Mouse (Mus musculus): ENCODE measurements at regions not wholly inside any gene's neighbourhood (a gene's known extent, or its start where the extent isn't known, plus 50 kb on each side); places are given as distances from the start of the nearest gene placed in this dataset.

GRCm38 (mm10) chr9:100303762-100304161 is 182.8 kb downstream of the Il20rb start:
- Histone ChIP-seq H3K27me3 (ENCODE audit: control insufficient read depth, insufficient read depth, low read length) (no peaks in the 10 kb centered on the region), H3K4me3 (ENCODE audit: low read depth, low read length) (no peak overlapping the region), H3K9ac (replicated peaks; ENCODE audit: low read depth, low read length) (no peak overlapping the region), H3K9me3 (replicated peaks; ENCODE audit: control insufficient read depth, low read length) (no peaks in the 10 kb centered on the region), H3K36me3 (replicated peaks; ENCODE audit: control insufficient read depth, insufficient read depth, low read length) (no peaks in the 10 kb centered on the region), H3K4me2 (ENCODE audit: low read depth, low read length) (no peak overlapping the region), H3K4me1 (ENCODE audit: control insufficient read depth, insufficient read depth) (no peaks in the 10 kb centered on the region), H3K27ac (ENCODE audit: low read depth) (no peak overlapping the region)
- DNase-seq (ENCODE audit: low spot score) (no peak), ATAC-seq (ENCODE audit: insufficient read depth, low read depth) (no peak)
- 78% methylated on average over 6 of the region's 6 CpGs for WGBS
- TF ChIP-seq CTCF (IDR thresholded peaks at IDR 0.05; ENCODE audit: low read depth), result no peak
- TF ChIP-seq EP300 (IDR thresholded peaks at IDR 0.05; ENCODE audit: low read depth), result no peak

DNA sequence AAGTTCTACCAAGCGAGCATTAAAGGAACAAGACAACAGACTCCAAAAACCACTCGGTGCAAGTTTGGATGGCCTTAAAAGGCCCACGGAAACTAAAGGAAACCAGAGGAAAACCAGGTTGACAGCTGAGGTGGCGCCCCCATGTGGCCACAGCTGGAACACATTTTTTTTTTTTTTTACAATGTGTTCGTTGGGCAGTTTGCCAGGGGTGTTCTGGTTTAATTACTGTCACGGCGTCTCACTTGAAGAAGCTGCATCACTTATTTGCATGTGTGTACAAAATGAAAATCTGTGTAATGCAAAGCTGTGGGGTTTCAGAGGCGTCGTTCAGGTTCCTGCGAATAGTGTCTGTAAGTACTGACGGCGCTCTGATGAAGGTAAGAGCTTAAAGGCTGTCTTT is 185.0 kb downstream of the Il20rb start:
- TF ChIP-seq CTCF (IDR thresholded peaks at IDR 0.05; ENCODE audit: low read depth) (peak; percentile 22), EP300 (IDR thresholded peaks at IDR 0.05; ENCODE audit: low read depth) (no peak)
- Histone ChIP-seq H3K4me2 (ENCODE audit: low read depth, low read length) (no peak overlapping the region), H3K4me3 (ENCODE audit: low read depth, low read length) (no peak overlapping the region), H3K27ac (ENCODE audit: low read depth) (no peak overlapping the region), H3K9me3 (replicated peaks; ENCODE audit: control insufficient read depth, low read length) (no peaks in the 10 kb centered on the region), H3K9ac (replicated peaks; ENCODE audit: low read depth, low read length) (no peak overlapping the region), H3K36me3 (replicated peaks; ENCODE audit: control insufficient read depth, insufficient read depth, low read length) (no peaks in the 10 kb centered on the region), H3K4me1 (ENCODE audit: control insufficient read depth, insufficient read depth) (no peaks in the 10 kb centered on the region), H3K27me3 (ENCODE audit: control insufficient read depth, insufficient read depth, low read length) (no peaks in the 10 kb centered on the region)
- WGBS, result 63% methylated on average over 12 of the region's 12 CpGs
- ATAC-seq (ENCODE audit: insufficient read depth, low read depth) (no peak), DNase-seq (ENCODE audit: low spot score) (no peak)

- Histone ChIP-seq H3K27me3 (ENCODE audit: control insufficient read depth, insufficient read depth, low read length) (no peaks in the 10 kb centered on the region), H3K9me3 (replicated peaks; ENCODE audit: control insufficient read depth, low read length) (no peaks in the 10 kb centered on the region), H3K4me3 (ENCODE audit: low read depth, low read length) (no peak overlapping the region), H3K4me2 (ENCODE audit: low read depth, low read length) (no peak overlapping the region), H3K4me1 (ENCODE audit: control insufficient read depth, insufficient read depth) (0 out of 2 replicates have a peak, but pooled peaks cover 4% of the 10 kb centered on the region), H3K27ac (ENCODE audit: low read depth) (no peak overlapping the region), H3K9ac (replicated peaks; ENCODE audit: low read depth, low read length) (no peak overlapping the region), H3K36me3 (replicated peaks; ENCODE audit: control insufficient read depth, insufficient read depth, low read length) (no peaks in the 10 kb centered on the region)
- no peak for TF ChIP-seq CTCF (IDR thresholded peaks at IDR 0.05; ENCODE audit: low read depth)
- no peak for TF ChIP-seq EP300 (IDR thresholded peaks at IDR 0.05; ENCODE audit: low read depth)
- WGBS, result 44% methylated on average over 13 of the region's 13 CpGs
- DNase-seq (ENCODE audit: low spot score) (no peak), ATAC-seq (ENCODE audit: insufficient read depth, low read depth) (no peak)
These were observed 209.2 kb downstream of the Il20rb start for GRCm38 (mm10) chr9:100277361-100277760.

GRCm38 (mm10) chr9:100266528-100267387 is 219.8 kb downstream of the Il20rb start:
- Histone ChIP-seq H3K4me3 (ENCODE audit: low read depth, low read length) (no peak overlapping the region), H3K9ac (replicated peaks; ENCODE audit: low read depth, low read length) (no peak overlapping the region), H3K27me3 (ENCODE audit: control insufficient read depth, insufficient read depth, low read length) (no peaks in the 10 kb centered on the region), H3K27ac (ENCODE audit: low read depth) (no peak overlapping the region), H3K36me3 (replicated peaks; ENCODE audit: control insufficient read depth, insufficient read depth, low read length) (no peaks in the 10 kb centered on the region), H3K4me1 (ENCODE audit: control insufficient read depth, insufficient read depth) (no peaks in the 10 kb centered on the region), H3K4me2 (ENCODE audit: low read depth, low read length) (no peak overlapping the region), H3K9me3 (replicated peaks; ENCODE audit: control insufficient read depth, low read length) (no peaks in the 10 kb centered on the region)
- ATAC-seq (ENCODE audit: insufficient read depth, low read depth) (no peak), DNase-seq (ENCODE audit: low spot score) (no peak)
- WGBS, result 44% methylated on average over 16 of the region's 16 CpGs
- TF ChIP-seq CTCF (IDR thresholded peaks at IDR 0.05; ENCODE audit: low read depth) (no peak), EP300 (IDR thresholded peaks at IDR 0.05; ENCODE audit: low read depth) (no peak)

- ATAC-seq (ENCODE audit: insufficient read depth, low read depth) (no peak), DNase-seq (ENCODE audit: low spot score) (no peak)
- Histone ChIP-seq H3K4me1 (ENCODE audit: control insufficient read depth, insufficient read depth) (no peaks in the 10 kb centered on the region), H3K4me3 (ENCODE audit: low read depth, low read length) (no peak overlapping the region), H3K9ac (replicated peaks; ENCODE audit: low read depth, low read length) (no peak overlapping the region), H3K9me3 (replicated peaks; ENCODE audit: control insufficient read depth, low read length) (no peaks in the 10 kb centered on the region), H3K27me3 (ENCODE audit: control insufficient read depth, insufficient read depth, low read length) (no peaks in the 10 kb centered on the region), H3K4me2 (ENCODE audit: low read depth, low read length) (no peak overlapping the region), H3K36me3 (replicated peaks; ENCODE audit: control insufficient read depth, insufficient read depth, low read length) (no peaks in the 10 kb centered on the region), H3K27ac (ENCODE audit: low read depth) (no peak overlapping the region)
- TF ChIP-seq EP300 (IDR thresholded peaks at IDR 0.05; ENCODE audit: low read depth), result no peak
- no peak for TF ChIP-seq CTCF (IDR thresholded peaks at IDR 0.05; ENCODE audit: low read depth)
- WGBS, result 71% methylated on average over 10 of the region's 10 CpGs
These were observed 234.2 kb downstream of the Il20rb start for GRCm38 (mm10) chr9:100252409-100252808.

Measured in heart, postnatal 0 days (tissue).